Mouse (Mus musculus) urinary bladder, postnatal 14 days (tissue): ENCODE data around the gene Gm20458.

Experiments used
- DNase-seq: peaks from one replicate; pipeline ENCODE4 v3.0.0; 2021; ENCODE audit warnings: low spot score

Gene Gm20458

GRCm38 (mm10) chr2:164435216-164436090 is 25.3 kb upstream of the Gm20458 start:
- no peak for DNase-seq

- no peak for DNase-seq
These were observed 24.4 kb upstream of the Gm20458 start for GRCm38 (mm10) chr2:164436215-164436913.

- peak; percentile 47 for DNase-seq
These were observed 23.8 kb upstream of the Gm20458 start for GRCm38 (mm10) chr2:164436961-164437360.

- DNase-seq: no peak
These were observed 23.1 kb upstream of the Gm20458 start for GRCm38 (mm10) chr2:164437710-164438109.

GRCm38 (mm10) chr2:164438257-164438656 is 22.5 kb upstream of the Gm20458 start:
- DNase-seq: peak; percentile 69

GRCm38 (mm10) chr2:164439001-164439421 is 21.8 kb upstream of the Gm20458 start:
- DNase-seq: no peak

- peak; percentile 78 for DNase-seq
These were observed 20.5 kb upstream of the Gm20458 start for GRCm38 (mm10) chr2:164440314-164440713.

- DNase-seq: no peak
These were observed 19.6 kb upstream of the Gm20458 start for GRCm38 (mm10) chr2:164441155-164441554.

- DNase-seq: no peak
These were observed 19.0 kb upstream of the Gm20458 start for GRCm38 (mm10) chr2:164441731-164442130.

- peak; percentile 77 for DNase-seq
These were observed 18.3 kb upstream of the Gm20458 start for GRCm38 (mm10) chr2:164442315-164443050.

GRCm38 (mm10) chr2:164443051-164443437 is 17.7 kb upstream of the Gm20458 start:
- peak; percentile 89 for DNase-seq

- no peak for DNase-seq
These were observed 17.2 kb upstream of the Gm20458 start, which contains the start of gene Sdc4 for GRCm38 (mm10) chr2:164443460-164444000. Gene Sdc4 (minus strand): TSS chr2:164443887.

GRCm38 (mm10) chr2:164444701-164445100 is 16.1 kb upstream of the Gm20458 start:
- no peak for DNase-seq

- no peak for DNase-seq
These were observed 15.2 kb upstream of the Gm20458 start for GRCm38 (mm10) chr2:164445399-164446085.

- DNase-seq: no peak
These were observed 14.7 kb upstream of the Gm20458 start for GRCm38 (mm10) chr2:164446086-164446469.

- DNase-seq: no peak
These were observed 12.6 kb upstream of the Gm20458 start for GRCm38 (mm10) chr2:164448140-164448539.

GRCm38 (mm10) chr2:164448921-164449320 is 11.8 kb upstream of the Gm20458 start:
- DNase-seq: no peak

- DNase-seq: no peak
These were observed 11.3 kb upstream of the Gm20458 start for GRCm38 (mm10) chr2:164449341-164450042.

- no peak for DNase-seq
These were observed 8.6 kb upstream of the Gm20458 start for GRCm38 (mm10) chr2:164452000-164452676.

- DNase-seq: no peak
These were observed 7.6 kb upstream of the Gm20458 start for GRCm38 (mm10) chr2:164453047-164453757.
